Mouse (Mus musculus) liver, embryonic 12.5 days (tissue): ENCODE results near the gene Vps26c. TPM values are rescaled to one million over a fixed set of nuclear protein-coding genes. Genes with fewer than 3 reads are reported as not detected.

ENCODE experiments used
- ATAC-seq: fragments of 200-750 bp; cut with Nextera tagmentation; 2 replicates; pipeline ENCODE4 v1.8.0; 2017; ENCODE audit warnings: moderate number of reproducible peaks, mild to moderate bottlenecking, moderate library complexity
- H3K27ac ChIP-seq: fragments of 300-500 bp; sonication (generic); 2 replicates; pipeline ENCODE4 v1.5.1; 2016; ENCODE audit warnings: mild to moderate bottlenecking
- H3K27me3 ChIP-seq: fragments of 300-500 bp; sonication (generic); replicated peaks from 2 replicates; pipeline ENCODE4 v1.6.1; 2016; ENCODE audit warnings: mild to moderate bottlenecking, moderate library complexity
- H3K36me3 ChIP-seq: fragments of 300-500 bp; sonication (generic); 2 replicates; pipeline ENCODE4 v1.6.1; 2016; ENCODE audit warnings: mild to moderate bottlenecking, moderate library complexity
- H3K4me1 ChIP-seq: fragments of 300-500 bp; sonication (generic); 2 replicates; pipeline ENCODE4 v1.6.1; 2016
- H3K4me2 ChIP-seq: fragments of 300-500 bp; sonication (generic); 2 replicates; pipeline ENCODE4 v1.6.1; 2016; ENCODE audit warnings: mild to moderate bottlenecking, moderate library complexity
- H3K4me3 ChIP-seq: fragments of 300-500 bp; sonication (generic); 2 replicates; pipeline ENCODE4 v1.5.1; 2016; ENCODE audit warnings: mild to moderate bottlenecking, moderate library complexity
- H3K9ac ChIP-seq: fragments of 300-500 bp; sonication (generic); 2 replicates; pipeline ENCODE4 v1.6.1; 2016; ENCODE audit warnings: mild to moderate bottlenecking, moderate library complexity
- H3K9me3 ChIP-seq: fragments of 300-500 bp; sonication (generic); replicated peaks from 2 replicates; pipeline ENCODE4 v1.6.1; 2016; ENCODE audit warnings: mild to moderate bottlenecking, moderate library complexity
- WGBS: fragments of 180-500 bp; shearing (Covaris S2); methylation state at CpG from one replicate; pipeline ENCODE4 v1.1.7; 2016; ENCODE audit not compliant: insufficient replicate concordance; 5-methylcytosine and 5-hydroxymethylcytosine counted together
- polyA plus RNA-seq: library from polyadenylated mRNA; unstranded; fragments of >200 nt; fragmentation: Nextera tagmentation; extraction: Ambion mirVana; gene quantifications from 2 replicates; pipeline ENCODE4 v1.2.1, GENCODE M21; 2016

Vps26c gene
- polyA plus RNA-seq, 1 experiment from 2014 or later: 25.8 TPM

- peaks cover 17% of the 10 kb centered on the region; the same call in 1 of the 2 replicates for H3K4me1 ChIP-seq
- no peak overlapping the region for H3K9ac ChIP-seq
- 0 out of 2 replicates have a peak overlapping the region, but pooled peaks have one; percentile 0 for H3K27ac ChIP-seq
- no peaks in the 10 kb centered on the region for H3K27me3 ChIP-seq
- H3K9me3 ChIP-seq: no peaks in the 10 kb centered on the region
- no peaks in the 10 kb centered on the region for H3K36me3 ChIP-seq
- H3K4me3 ChIP-seq: no peak overlapping the region
- 53% methylated on average over 11 of the region's 11 CpGs for WGBS
- peak; percentile 58 for ATAC-seq
- H3K4me2 ChIP-seq: no peak overlapping the region
These were observed 18.0 kb upstream of the Vps26c start for GRCm38 (mm10) chr16:94544540-94545105.

- Histone ChIP-seq H3K4me1 (peaks cover 17% of the 10 kb centered on the region; the same call in 1 of the 2 replicates), H3K4me3 (no peak overlapping the region), H3K9me3 (no peaks in the 10 kb centered on the region), H3K4me2 (no peak overlapping the region), H3K9ac (no peak overlapping the region), H3K27ac (no peak overlapping the region), H3K36me3 (no peaks in the 10 kb centered on the region), H3K27me3 (no peaks in the 10 kb centered on the region)
- WGBS: 83% methylated on average over 8 of the region's 8 CpGs
- no peak for ATAC-seq
These were observed 16.3 kb upstream of the Vps26c start for GRCm38 (mm10) chr16:94542898-94543297.

- Histone ChIP-seq H3K36me3 (no peaks in the 10 kb centered on the region), H3K27me3 (no peaks in the 10 kb centered on the region), H3K9ac (no peak overlapping the region), H3K27ac (no peak overlapping the region), H3K4me2 (no peak overlapping the region), H3K4me1 (peaks cover 13% of the 10 kb centered on the region; the same call in 1 of the 2 replicates), H3K9me3 (no peaks in the 10 kb centered on the region), H3K4me3 (no peak overlapping the region)
- WGBS: 86% methylated on average over 9 of the region's 9 CpGs
- no peak for ATAC-seq
These were observed 13.5 kb upstream of the Vps26c start for GRCm38 (mm10) chr16:94540140-94540539.

- ATAC-seq: peak; percentile 51; the same call in 1 of the 2 replicates
- H3K9ac ChIP-seq: no peak overlapping the region
- WGBS: 44% methylated on average over 9 of the region's 9 CpGs
- no peaks in the 10 kb centered on the region for H3K27me3 ChIP-seq
- no peaks in the 10 kb centered on the region for H3K36me3 ChIP-seq
- H3K4me3 ChIP-seq: no peak overlapping the region
- H3K27ac ChIP-seq: no peak overlapping the region
- H3K9me3 ChIP-seq: no peaks in the 10 kb centered on the region
- H3K4me2 ChIP-seq: no peak overlapping the region
- peaks cover 10% of the 10 kb centered on the region; the same call in 1 of the 2 replicates for H3K4me1 ChIP-seq
These were observed 10.5 kb upstream of the Vps26c start for GRCm38 (mm10) chr16:94537159-94537527.

- Histone ChIP-seq H3K27me3 (no peaks in the 10 kb centered on the region), H3K4me2 (no peak overlapping the region), H3K4me3 (no peak overlapping the region), H3K9ac (no peak overlapping the region), H3K9me3 (no peaks in the 10 kb centered on the region), H3K27ac (no peak overlapping the region), H3K36me3 (no peaks in the 10 kb centered on the region), H3K4me1 (peaks cover 10% of the 10 kb centered on the region; the same call in 1 of the 2 replicates)
- 0 out of 2 replicates have a peak, but pooled peaks have one; percentile 18 for ATAC-seq
- 75% methylated on average over 7 of the region's 7 CpGs for WGBS
These were observed 10.0 kb upstream of the Vps26c start for GRCm38 (mm10) chr16:94536417-94537158.

GRCm38 (mm10) chr16:94535716-94536115, 9.1 kb upstream of the Vps26c start:
- WGBS: 72% methylated on average over 5 of the region's 5 CpGs
- no peaks in the 10 kb centered on the region for H3K27me3 ChIP-seq
- no peak overlapping the region for H3K4me2 ChIP-seq
- peaks cover 10% of the 10 kb centered on the region; the same call in 1 of the 2 replicates for H3K4me1 ChIP-seq
- H3K27ac ChIP-seq: no peak overlapping the region
- H3K9me3 ChIP-seq: no peaks in the 10 kb centered on the region
- H3K4me3 ChIP-seq: no peak overlapping the region
- ATAC-seq: no peak
- no peaks in the 10 kb centered on the region for H3K36me3 ChIP-seq
- no peak overlapping the region for H3K9ac ChIP-seq

GRCm38 (mm10) chr16:94533679-94534078, 7.0 kb upstream of the Vps26c start:
- no peak overlapping the region for H3K4me3 ChIP-seq
- H3K27me3 ChIP-seq: no peaks in the 10 kb centered on the region
- peaks cover 10% of the 10 kb centered on the region; the same call in 1 of the 2 replicates for H3K4me1 ChIP-seq
- H3K9me3 ChIP-seq: no peaks in the 10 kb centered on the region
- no peak overlapping the region for H3K9ac ChIP-seq
- H3K4me2 ChIP-seq: no peak overlapping the region
- ATAC-seq: no peak
- H3K27ac ChIP-seq: no peak overlapping the region
- WGBS: 75% methylated on average over 6 of the region's 6 CpGs
- no peaks in the 10 kb centered on the region for H3K36me3 ChIP-seq

- H3K27ac ChIP-seq: no peak overlapping the region
- no peaks in the 10 kb centered on the region for H3K27me3 ChIP-seq
- no peak overlapping the region for H3K9ac ChIP-seq
- H3K9me3 ChIP-seq: no peaks in the 10 kb centered on the region
- no peak for ATAC-seq
- 72% methylated on average over 4 of the region's 4 CpGs for WGBS
- no peaks in the 10 kb centered on the region for H3K36me3 ChIP-seq
- H3K4me1 ChIP-seq: peaks cover 12% of the 10 kb centered on the region
- H3K4me2 ChIP-seq: no peak overlapping the region
- no peak overlapping the region for H3K4me3 ChIP-seq
These were observed 4.6 kb upstream of the Vps26c start for GRCm38 (mm10) chr16:94531268-94531667.

- Histone ChIP-seq H3K4me2 (peak overlapping the region; percentile 84), H3K4me1 (peaks cover 37% of the 10 kb centered on the region), H3K9me3 (no peaks in the 10 kb centered on the region), H3K36me3 (no peaks in the 10 kb centered on the region), H3K9ac (peak overlapping the region; percentile 84), H3K27me3 (no peaks in the 10 kb centered on the region), H3K4me3 (peak overlapping the region; percentile 89), H3K27ac (peak overlapping the region; percentile 95)
- 47% methylated on average over 3 of the region's 3 CpGs for WGBS
- no peak for ATAC-seq
These were observed 916 bp upstream of the Vps26c start for GRCm38 (mm10) chr16:94527546-94527945.

GRCm38 (mm10) chr16:94527152-94527534, 513 bp upstream of the Vps26c start:
- H3K36me3 ChIP-seq: no peaks in the 10 kb centered on the region
- H3K27ac ChIP-seq: peak overlapping the region; percentile 95
- H3K9ac ChIP-seq: peak overlapping the region; percentile 84
- H3K4me2 ChIP-seq: peak overlapping the region; percentile 84
- H3K9me3 ChIP-seq: no peaks in the 10 kb centered on the region
- H3K4me1 ChIP-seq: peaks cover 37% of the 10 kb centered on the region
- H3K4me3 ChIP-seq: peak overlapping the region; percentile 89
- 3% methylated on average over 13 of the region's 13 CpGs for WGBS
- ATAC-seq: no peak
- no peaks in the 10 kb centered on the region for H3K27me3 ChIP-seq

- Histone ChIP-seq H3K9ac (peak overlapping the region; percentile 84), H3K4me1 (peaks cover 48% of the 10 kb centered on the region), H3K27me3 (no peaks in the 10 kb centered on the region), H3K9me3 (no peaks in the 10 kb centered on the region), H3K4me3 (peak overlapping the region; percentile 89), H3K36me3 (no peaks in the 10 kb centered on the region), H3K4me2 (peak overlapping the region; percentile 84), H3K27ac (peak overlapping the region; percentile 95)
- peak; percentile 71 for ATAC-seq
- WGBS: 0% methylated on average over 24 of the region's 24 CpGs
These were observed 681 bp downstream of the Vps26c start for GRCm38 (mm10) chr16:94525955-94526343.

GRCm38 (mm10) chr16:94524691-94525090, 1.9 kb downstream of the Vps26c start:
- Histone ChIP-seq H3K27ac (0 out of 2 replicates have a peak overlapping the region, but pooled peaks have one; percentile 95), H3K9ac (peak overlapping the region; percentile 84; the same call in 1 of the 2 replicates), H3K4me2 (peak overlapping the region; percentile 84), H3K27me3 (no peaks in the 10 kb centered on the region), H3K4me3 (no peak overlapping the region; the same call in 1 of the 2 replicates), H3K36me3 (no peaks in the 10 kb centered on the region), H3K9me3 (no peaks in the 10 kb centered on the region), H3K4me1 (peaks cover 59% of the 10 kb centered on the region)
- WGBS: 85% methylated on average over 9 of the region's 9 CpGs
- no peak for ATAC-seq
